Mouse (Mus musculus) ES-Bruce4 (cell line): ENCODE results near the gene Nos1.

Experiments
- EP300 ChIP-seq: IDR thresholded peaks from 2 replicates; pipeline ENCODE4 v1.6.1; 2011; ENCODE audit warnings: low read depth, low read length; ENCODE audit not compliant: insufficient read depth
- POLR2A ChIP-seq: IDR thresholded peaks from one replicate; pipeline ENCODE4 v1.8.1; 2011; ENCODE audit warnings: low read length; ENCODE audit not compliant: insufficient read depth

GRCm38 (mm10) chr5:117757696-117758482 lies 22.9 kb upstream of the Nos1 start:
- TF ChIP-seq POLR2A (no peak), EP300 (no peak)
